Mouse (Mus musculus) Muller cell, postnatal 12 days (primary cell): ENCODE data around the gene Gstm7.
A peak's percentile ranks its signal among the peaks of the same experiment; 100 is the strongest.
"Not testable (repeated sequence)": the region's sequence is repeated elsewhere in the genome, so short reads cannot be mapped to it uniquely, and the experiment has no call there.

ENCODE experiments used
- DNase-seq: peaks from one replicate; pipeline ENCODE4 v3.0.0-alpha.2; 2015; ENCODE audit errors: inconsistent ontology term

Gstm7 gene

DNA sequence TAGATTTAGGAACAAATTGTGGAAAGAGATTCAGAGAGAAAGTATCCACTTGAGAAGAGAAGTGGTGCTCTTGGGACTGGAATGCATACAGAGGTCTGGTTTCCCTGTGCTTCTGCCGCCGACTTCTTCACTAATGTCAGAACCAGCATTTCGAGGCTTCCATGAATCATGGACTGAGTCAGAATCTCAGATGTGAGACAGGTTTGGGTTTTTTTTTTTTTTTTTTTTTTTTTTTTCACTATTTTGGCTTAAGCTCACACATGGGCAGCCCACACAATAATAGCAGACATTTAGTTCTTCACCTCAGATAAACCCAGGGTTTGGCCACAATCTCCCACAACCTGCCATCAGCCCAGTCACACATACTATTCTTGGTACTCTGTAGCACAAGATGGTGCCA lies 3.7 kb upstream of the Gstm7 start:
- no peak for DNase-seq

DNA sequence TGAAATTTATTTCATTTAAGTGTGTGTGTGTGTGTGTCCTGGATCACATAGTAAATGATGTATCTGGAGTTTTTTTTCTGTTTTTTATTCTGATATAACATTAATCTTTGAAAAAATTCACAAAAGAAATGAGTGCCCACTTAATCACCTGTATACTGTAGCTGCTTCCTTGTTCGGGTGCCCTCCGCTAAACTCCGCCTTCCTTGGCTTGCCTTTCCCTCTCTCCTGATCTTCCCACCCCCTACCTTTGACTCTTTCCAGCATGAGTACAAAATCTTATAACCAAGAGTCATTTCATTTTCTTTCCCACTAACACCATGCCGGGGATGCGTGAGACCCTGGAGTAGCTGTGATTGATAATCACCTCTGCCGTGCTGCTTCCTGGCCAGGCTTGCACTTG lies 511 bp upstream of the Gstm7 start:
- no peak for DNase-seq

DNA sequence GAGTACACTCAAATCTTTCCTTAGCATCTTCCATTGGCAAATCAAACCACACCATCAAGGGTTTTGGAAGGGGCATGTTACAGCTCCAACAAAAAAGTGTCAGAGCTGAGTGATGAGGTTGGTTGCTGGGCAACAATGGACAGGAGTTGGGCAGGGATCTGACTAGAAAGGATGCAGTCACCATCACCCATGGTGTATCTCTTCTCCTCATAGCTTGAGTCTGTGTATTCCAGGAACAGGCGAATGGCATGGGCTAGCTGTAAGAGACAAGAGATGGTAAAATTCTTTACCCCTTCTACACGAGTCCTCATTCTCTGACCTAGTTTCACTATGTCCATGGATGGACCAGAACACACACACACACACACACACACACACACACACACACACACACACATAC lies 483 bp downstream of the Gstm7 start:
- no peak for DNase-seq

DNA sequence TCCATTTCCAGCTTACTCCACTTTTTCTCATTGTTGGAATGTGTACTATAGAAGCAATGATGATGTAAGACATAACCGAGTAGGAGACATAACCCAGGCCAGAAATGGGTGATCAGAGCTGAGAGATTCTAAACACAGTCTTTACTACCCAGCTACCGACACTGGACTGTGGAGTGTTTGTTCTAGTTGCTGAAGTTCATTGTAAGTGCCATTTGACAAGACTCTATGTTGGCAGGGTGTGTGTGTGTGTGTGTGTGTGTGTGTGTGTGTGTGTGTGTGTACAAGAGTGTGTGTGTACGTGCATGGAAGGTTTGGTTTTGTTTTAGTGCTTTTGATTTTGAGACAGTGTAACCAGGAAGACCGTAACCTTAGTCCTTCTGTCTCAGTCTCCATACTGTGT lies 1.9 kb downstream of the Gstm7 start:
- DNase-seq, result no peak

DNA sequence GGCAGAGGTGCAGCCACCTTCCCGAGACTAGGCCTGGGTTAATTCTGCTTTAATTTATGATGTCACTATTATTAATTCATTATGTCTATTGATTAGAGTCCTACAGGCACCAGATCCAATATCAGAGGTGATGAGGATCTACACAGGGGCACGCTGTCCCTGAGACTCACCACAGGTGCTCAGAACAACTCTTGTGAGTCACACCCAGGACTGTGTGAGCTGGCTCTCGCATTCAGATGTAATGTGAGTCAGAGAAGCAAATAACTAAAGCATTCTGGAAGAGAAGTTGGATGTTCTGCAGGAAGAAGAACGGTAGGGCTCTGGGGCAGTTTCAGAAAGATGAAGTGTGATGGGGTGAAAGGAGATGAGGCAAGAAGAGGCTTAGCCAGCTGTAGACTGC lies 2.4 kb downstream of the Gstm7 start:
- no peak for DNase-seq

GRCm38 (mm10) chr3:107928691-107929090 lies 2.9 kb downstream of the Gstm7 start:
- DNase-seq, result no peak

GRCm38 (mm10) chr3:107927841-107928240 lies 3.8 kb downstream of the Gstm7 start:
- DNase-seq, result peak; percentile 39

- DNase-seq, result no peak
Measured at GRCm38 (mm10) chr3:107925335-107925734, 6.3 kb downstream of the Gstm7 start.

- DNase-seq, result no peak
Measured at GRCm38 (mm10) chr3:107920348-107920747, 11.3 kb downstream of the Gstm7 start.

DNA sequence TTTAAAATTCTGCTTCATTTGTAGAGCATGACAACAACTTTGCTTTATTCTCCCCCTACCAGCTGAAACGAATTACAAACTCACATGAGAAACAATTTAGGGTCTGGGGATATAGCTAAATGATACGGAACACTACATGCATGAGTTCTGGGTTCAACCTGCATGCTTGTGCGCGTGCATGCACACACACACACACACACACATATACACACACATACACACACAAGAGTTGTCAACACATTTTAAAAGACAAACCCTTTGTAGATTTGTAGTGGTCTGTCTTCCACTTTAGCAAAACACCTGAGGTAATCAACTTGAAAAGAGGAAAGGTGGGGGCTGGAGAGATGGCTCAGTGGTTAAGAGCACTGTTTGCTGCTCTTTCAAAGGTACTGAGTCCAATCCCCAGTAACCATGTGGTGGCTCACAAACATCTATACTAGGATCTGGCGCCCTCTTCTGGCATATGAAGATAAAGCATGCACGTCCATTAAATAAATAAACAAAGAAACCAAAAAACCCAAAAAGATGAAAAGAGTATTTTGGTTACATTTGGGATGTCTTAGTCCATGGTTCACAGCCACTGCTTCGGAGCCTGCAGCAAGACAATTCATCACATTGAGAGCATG lies 13.7 kb downstream of the Gstm7 start:
- DNase-seq, result peak; percentile 40

DNA sequence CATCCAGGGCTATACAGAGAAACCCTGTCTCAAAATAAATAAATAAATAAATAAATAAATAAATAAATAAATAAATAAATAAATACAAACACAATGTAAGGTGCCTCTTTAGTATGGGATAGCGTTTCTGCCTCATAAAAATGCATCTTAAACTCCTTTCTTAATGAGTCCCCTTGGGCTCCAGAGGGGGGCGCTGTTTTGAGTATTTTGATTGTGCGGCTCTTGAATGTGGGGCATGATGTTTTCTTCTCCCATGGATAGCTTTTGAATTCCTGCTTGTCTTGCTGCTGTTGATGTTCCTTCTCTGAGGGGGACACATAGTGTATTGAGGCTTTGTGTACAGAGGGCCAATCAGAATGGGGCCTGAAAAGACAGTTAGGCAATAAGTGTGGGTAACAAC lies 14.5 kb downstream of the Gstm7 start:
- DNase-seq, result no peak

GRCm38 (mm10) chr3:107916674-107917073 lies 14.9 kb downstream of the Gstm7 start:
- no peak for DNase-seq

GRCm38 (mm10) chr3:107905942-107906341 lies 25.7 kb downstream of the Gstm7 start:
- DNase-seq, result no peak

GRCm38 (mm10) chr3:107900955-107901673 lies 30.5 kb downstream of the Gstm7 start:
- no peak for DNase-seq

DNA sequence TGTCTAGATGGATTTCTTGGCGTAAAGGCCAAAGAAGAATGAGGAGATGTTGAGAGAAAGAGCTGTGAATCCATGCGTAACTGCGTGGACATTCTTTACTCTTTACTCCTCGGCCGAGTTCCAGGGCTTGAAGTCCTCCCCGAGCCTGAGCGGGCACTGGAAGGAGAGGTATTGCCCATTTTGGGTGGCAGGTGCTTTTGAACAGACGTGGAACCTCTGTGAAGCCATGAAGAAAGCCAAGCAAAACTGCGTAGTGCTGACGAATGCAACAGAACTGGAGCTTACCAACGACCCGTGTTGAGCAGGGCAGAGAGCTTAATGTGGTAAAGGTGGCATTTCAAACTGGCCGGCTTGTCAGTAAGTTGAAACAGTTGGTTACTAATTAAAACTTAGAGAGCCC lies 32.9 kb downstream of the Gstm7 start:
- DNase-seq, result no peak

DNA sequence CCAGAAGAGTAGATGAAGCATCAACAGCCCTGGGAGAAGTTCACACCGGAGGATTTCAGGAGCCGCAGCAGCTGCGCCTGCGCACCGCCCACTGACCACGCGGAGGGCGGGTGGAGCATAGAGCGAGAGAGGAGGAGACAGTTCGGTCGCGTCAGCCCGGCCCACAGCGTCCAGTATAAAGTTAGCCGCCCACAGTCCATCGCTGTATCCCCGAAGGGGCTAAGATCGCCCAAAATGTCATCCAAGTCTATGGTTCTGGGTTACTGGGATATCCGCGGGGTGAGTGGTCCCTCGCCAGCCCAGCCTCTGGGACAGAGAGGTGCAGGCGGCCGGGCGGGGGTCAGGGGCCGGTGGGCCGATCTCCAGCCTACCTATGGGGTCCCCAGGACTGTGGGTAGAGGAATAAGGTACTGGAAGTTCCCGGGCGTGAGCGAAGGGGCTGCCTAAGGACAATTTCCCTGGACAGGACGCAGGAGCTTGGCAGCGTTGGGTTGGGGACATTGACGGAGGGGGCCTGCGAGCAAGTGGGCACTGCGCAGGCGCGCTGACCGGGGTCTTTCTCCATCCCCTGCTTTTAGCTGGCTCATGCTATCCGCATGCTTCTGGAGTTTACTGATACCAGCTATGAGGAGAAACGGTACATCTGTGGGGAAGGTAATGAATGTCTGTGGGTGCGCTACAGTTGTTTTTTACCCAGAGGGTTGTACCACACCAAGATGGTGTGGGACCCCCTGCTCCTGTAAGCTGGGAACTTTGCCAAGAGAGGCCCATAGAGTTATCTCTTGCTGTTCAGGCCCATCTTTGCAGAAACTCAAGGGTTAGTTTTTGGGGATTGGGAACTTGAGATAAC lies 35.7 kb downstream of the Gstm7 start, which contains the start of gene Gstm5:
TSS of gene Gstm5 (plus strand) at position 102 of the 850 bp plus-strand sequence.
- DNase-seq, result peak; percentile 93

- no peak for DNase-seq
Measured at GRCm38 (mm10) chr3:107895194-107895719, 36.4 kb downstream of the Gstm7 start.

DNA sequence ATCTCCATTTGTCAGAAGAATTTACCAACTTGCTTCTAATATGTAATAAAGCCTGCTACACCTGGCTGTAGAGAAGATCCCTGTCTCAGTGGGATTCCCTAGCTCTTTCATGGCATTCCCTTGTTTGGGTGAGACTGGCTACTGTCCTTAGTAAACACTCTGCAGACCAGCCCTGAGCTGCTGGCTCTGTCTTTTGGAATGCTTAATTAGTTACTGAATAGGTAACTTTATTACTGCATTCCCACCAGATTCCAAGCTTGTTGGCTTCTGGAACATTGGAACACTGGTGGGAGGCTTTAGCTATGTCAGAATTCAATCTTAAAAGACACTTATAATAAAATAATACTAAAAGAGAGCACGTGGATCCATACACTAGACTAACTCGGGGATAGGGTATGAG lies 42.4 kb downstream of the Gstm7 start:
- DNase-seq, result not testable (repeated sequence)

DNA sequence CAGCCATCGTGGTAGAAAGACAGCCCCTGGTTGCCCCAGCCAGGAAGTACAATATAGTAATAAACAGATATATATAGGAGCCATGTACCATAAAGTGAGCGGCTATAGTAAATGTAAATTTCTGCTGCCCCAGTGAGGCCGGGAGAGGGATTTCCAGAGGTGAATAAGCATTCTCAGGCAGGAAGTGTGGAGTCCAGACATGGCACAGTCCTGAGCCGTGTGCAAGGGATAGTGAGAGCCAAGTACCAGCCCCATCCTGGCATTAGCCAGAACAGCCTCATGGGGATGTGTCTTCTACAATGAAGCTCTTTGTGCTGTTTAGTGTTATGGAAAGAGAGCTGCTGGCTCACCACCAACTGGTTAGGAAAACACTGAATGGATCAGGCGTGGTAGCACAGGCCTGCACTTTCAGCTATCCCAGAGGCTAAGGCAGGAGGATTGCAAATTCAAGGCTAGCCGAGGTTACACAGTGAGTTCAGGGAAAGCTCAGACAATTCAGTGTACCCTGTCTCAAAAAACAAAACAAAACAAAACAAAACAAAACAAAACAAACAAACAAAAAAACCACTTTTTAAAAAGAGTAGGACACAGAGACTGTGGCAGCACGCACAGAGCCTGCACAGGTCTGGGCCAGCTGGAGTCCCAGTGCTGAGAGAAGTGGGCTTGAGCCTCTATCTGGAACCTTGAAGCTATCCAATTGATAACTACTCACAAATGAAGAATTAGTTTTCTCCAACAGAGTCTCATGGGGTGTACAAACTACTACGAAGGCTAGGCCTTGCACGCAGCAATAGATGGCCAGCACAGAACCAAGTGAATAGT lies 43.7 kb downstream of the Gstm7 start:
- DNase-seq, result peak; percentile 89

DNA sequence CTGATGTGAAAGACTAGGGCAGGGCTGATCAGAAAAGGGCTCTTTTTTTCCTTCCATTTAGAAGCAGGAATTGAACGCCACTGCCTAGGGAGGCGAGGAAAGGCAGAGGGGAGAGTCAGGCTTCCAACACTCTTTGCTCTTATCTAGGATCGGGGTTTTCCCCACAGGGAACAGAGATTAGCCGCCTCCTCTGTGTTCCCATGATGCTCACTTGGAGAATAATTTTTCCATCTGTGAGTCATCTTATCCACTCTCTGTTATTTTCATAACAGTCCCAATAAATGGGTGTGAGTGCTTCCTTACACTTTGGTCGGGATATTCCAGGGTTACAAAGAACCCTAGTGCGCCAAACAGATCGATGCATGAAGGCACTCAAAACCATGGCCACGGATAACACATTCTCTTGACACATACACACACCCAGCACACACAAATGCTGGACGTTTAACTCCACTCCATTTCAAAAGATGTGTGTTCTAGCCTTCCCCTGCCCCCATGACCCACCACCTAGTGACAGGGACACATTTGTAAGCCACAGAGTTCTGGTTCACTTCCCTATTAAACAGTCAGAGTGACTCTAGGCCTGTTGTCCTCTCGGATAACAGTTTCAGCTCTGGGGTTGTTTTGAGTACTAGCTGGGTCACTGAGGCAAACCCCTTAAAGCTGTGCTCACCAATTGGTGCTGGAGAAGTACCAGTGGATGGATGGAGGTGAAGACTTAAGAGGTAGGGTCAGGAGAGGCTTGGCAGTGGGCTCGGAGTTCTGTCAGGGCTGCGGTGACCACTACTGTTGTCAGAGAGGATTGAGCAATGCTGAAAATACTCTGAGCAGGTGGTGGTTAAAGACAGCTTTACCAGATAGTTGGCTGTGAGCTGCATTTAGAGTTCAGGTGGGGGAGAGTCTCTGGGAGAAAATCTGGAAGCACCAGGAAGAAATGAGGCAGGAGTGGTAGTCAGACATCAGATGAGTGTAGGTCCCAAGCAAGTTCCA lies 53.6 kb downstream of the Gstm7 start:
- DNase-seq, result no peak
